Mouse (Mus musculus) granulocyte monocyte progenitor cell, adult 5-6 weeks (primary cell): ENCODE data around the gene Rnf24. TPM values are rescaled to one million over a fixed set of nuclear protein-coding genes. Genes with fewer than 3 reads are reported as not detected.

Source experiments
- ATAC-seq: replicated peaks from 2 replicates; pipeline ENCODE4 v1.8.0; 2016; ENCODE audit warnings: mild to moderate bottlenecking, moderate TSS enrichment, inconsistent platforms; ENCODE audit not compliant: poor library complexity, severe bottlenecking
- total RNA-seq, 2 experiments: library from RNA; stranded (forward) in 1 of 2; stranded (reverse) in 1 of 2; fragments of 200-712, 200-1000 nt in 1 of 2; fragments of >200 nt in 1 of 2; fragmentation: Nextera tagmentation in 1 of 2; gene quantifications; 2 replicates each; pipeline ENCODE4 v1.2.3; 2014 to 2017

Rnf24 gene
- total RNA-seq, 2 experiments from 2014 or later = 1.6 to 8.2 TPM

GRCm38 (mm10) chr2:131275493-131275892 is 77.2 kb downstream of the Rnf24 start:
- ATAC-seq = no peak

- ATAC-seq = no peak
Observed at GRCm38 (mm10) chr2:131265056-131265455, 87.6 kb downstream of the Rnf24 start.

GRCm38 (mm10) chr2:131264027-131264426 is 88.7 kb downstream of the Rnf24 start:
- peak; percentile 47 for ATAC-seq

GRCm38 (mm10) chr2:131262680-131263670 is 89.7 kb downstream of the Rnf24 start:
- ATAC-seq = peak; percentile 40

GRCm38 (mm10) chr2:131262213-131262672 is 90.4 kb downstream of the Rnf24 start, which contains the start of gene Pank2:
TSS of gene Pank2 (plus strand) at chr2:131262495.
- ATAC-seq = peak; percentile 92

- ATAC-seq = peak; percentile 29
Observed at GRCm38 (mm10) chr2:131261481-131262212, 91.0 kb downstream of the Rnf24 start.

- ATAC-seq = no peak
Observed at GRCm38 (mm10) chr2:131260544-131261307, 92.0 kb downstream of the Rnf24 start.

GRCm38 (mm10) chr2:131258693-131259092 is 94.0 kb downstream of the Rnf24 start:
- no peak for ATAC-seq

- peak; percentile 29; the same call in 1 of the 2 replicates for ATAC-seq
Observed at GRCm38 (mm10) chr2:131255738-131256137, 97.0 kb downstream of the Rnf24 start.

- no peak for ATAC-seq
Observed at GRCm38 (mm10) chr2:131254329-131254713, 98.4 kb downstream of the Rnf24 start.

GRCm38 (mm10) chr2:131253681-131254328 is 98.9 kb downstream of the Rnf24 start:
- peak; percentile 91 for ATAC-seq

Other genes starting within 250 kb of the Rnf24 start
- gene Hspa12b, start 225.6 kb downstream of the Rnf24 start, total RNA-seq (2014; fragmentation: Nextera tagmentation) = not detected in 2 replicates
- not detected in 2 replicates for gene Hspa12b, start 225.6 kb downstream of the Rnf24 start, total RNA-seq (2017)
- not detected in 2 replicates for gene Gm11037, start 219.4 kb downstream of the Rnf24 start, total RNA-seq (2014; fragmentation: Nextera tagmentation)
- gene Gm11037, start 219.4 kb downstream of the Rnf24 start, total RNA-seq (2017) = not detected in 2 replicates
- gene 1700037H04Rik, start 192.8 kb downstream of the Rnf24 start, total RNA-seq (2014; fragmentation: Nextera tagmentation) = 66.9 and 115 TPM in 2 replicates
- gene 1700037H04Rik, start 192.8 kb downstream of the Rnf24 start, total RNA-seq (2017) = 30.3 and 40.6 TPM in 2 replicates
- gene Cenpb, start 172.8 kb downstream of the Rnf24 start, total RNA-seq (2014; fragmentation: Nextera tagmentation) = 14.3 and 24.3 TPM in 2 replicates
- 16.1 and 18.6 TPM in 2 replicates for gene Cenpb, start 172.8 kb downstream of the Rnf24 start, total RNA-seq (2017)
- 4.9 and 5.8 TPM in 2 replicates for gene Cdc25b, start 165.9 kb downstream of the Rnf24 start, total RNA-seq (2014; fragmentation: Nextera tagmentation)
- 6.7 and 6.8 TPM in 2 replicates for gene Cdc25b, start 165.9 kb downstream of the Rnf24 start, total RNA-seq (2017)
- 2.0 and 2.7 TPM in 2 replicates for gene Spef1, start 165.6 kb downstream of the Rnf24 start, total RNA-seq (2014; fragmentation: Nextera tagmentation)
- gene Spef1, start 165.6 kb downstream of the Rnf24 start, total RNA-seq (2017) = 1.2 and 1.9 TPM in 2 replicates
- gene Ap5s1, start 145.8 kb downstream of the Rnf24 start, total RNA-seq (2014; fragmentation: Nextera tagmentation) = 5.7 and 5.9 TPM in 2 replicates
- gene Ap5s1, start 145.8 kb downstream of the Rnf24 start, total RNA-seq (2017) = 1.0 and 1.5 TPM in 2 replicates
- gene Mavs, start 118.8 kb downstream of the Rnf24 start, total RNA-seq (2014; fragmentation: Nextera tagmentation) = 26.2 and 26.6 TPM in 2 replicates
- gene Mavs, start 118.8 kb downstream of the Rnf24 start, total RNA-seq (2017) = 11.3 and 11.8 TPM in 2 replicates
- 34.6 and 48.4 TPM in 2 replicates for gene Pank2, start 90.4 kb downstream of the Rnf24 start, total RNA-seq (2014; fragmentation: Nextera tagmentation)
- gene Pank2, start 90.4 kb downstream of the Rnf24 start, total RNA-seq (2017) = 39.3 and 41.8 TPM in 2 replicates
- 6.7 and 15.1 TPM in 2 replicates for gene Smox, start 138.6 kb upstream of the Rnf24 start, total RNA-seq (2014; fragmentation: Nextera tagmentation)
- 5.6 and 9.9 TPM in 2 replicates for gene Smox, start 138.6 kb upstream of the Rnf24 start, total RNA-seq (2017)
- not detected in 2 replicates for gene Adra1d, start 209.4 kb upstream of the Rnf24 start, total RNA-seq (2014; fragmentation: Nextera tagmentation)
- not detected in 2 replicates for gene Adra1d, start 209.4 kb upstream of the Rnf24 start, total RNA-seq (2017)